Mouse (Mus musculus) heart, adult 2 months (tissue): ENCODE measurements around the gene Xaf1. TPM values are rescaled to one million over a fixed set of nuclear protein-coding genes. Genes with fewer than 3 reads are reported as not detected.

Source experiments
- DNase-seq, 2 experiments: peaks; one replicate each; pipeline ENCODE4 v3.0.0; 2021
- H3K27ac ChIP-seq: fragments of 200-600 bp; 2 replicates; pipeline ENCODE4 v1.8.1; 2022
- H3K27me3 ChIP-seq: fragments of 200-500 bp; 2 replicates; pipeline ENCODE4 v1.6.1; 2012; ENCODE audit warnings: mild to moderate bottlenecking, low read length, inconsistent platforms, mixed read lengths; ENCODE audit not compliant: control insufficient read depth, insufficient read depth
- H3K36me3 ChIP-seq: fragments of 200-500 bp; 2 replicates; pipeline ENCODE4 v1.6.1; 2012; ENCODE audit warnings: low read length, inconsistent platforms; ENCODE audit not compliant: control insufficient read depth, insufficient read depth
- H3K4me1 ChIP-seq: fragments of 200-500 bp; 2 replicates; pipeline ENCODE4 v1.6.1; 2011; ENCODE audit warnings: low read length; ENCODE audit not compliant: control insufficient read depth, insufficient read depth
- H3K4me3 ChIP-seq: fragments of 200-600 bp; 2 replicates; pipeline ENCODE4 v1.8.1; 2022
- H3K79me2 ChIP-seq: fragments of 200-500 bp; replicated peaks from 2 replicates; pipeline ENCODE4 v1.6.1; 2012; ENCODE audit warnings: mild to moderate bottlenecking, inconsistent platforms, low read length, moderate library complexity, mixed read lengths; ENCODE audit not compliant: control insufficient read depth, insufficient read depth
- H3K9ac ChIP-seq: fragments of 200-500 bp; 2 replicates; pipeline ENCODE4 v1.6.1; 2012; ENCODE audit warnings: low read depth, mild to moderate bottlenecking, control low read depth, inconsistent platforms, low read length, mixed read lengths
- CTCF ChIP-seq: fragments of 200-600 bp; IDR thresholded peaks from 2 replicates; pipeline ENCODE4 v1.8.1; 2022; ENCODE audit warnings: antibody characterized with exemption, mild to moderate bottlenecking, moderate library complexity
- EP300 ChIP-seq: fragments of 200-500 bp; IDR thresholded peaks from 2 replicates; pipeline ENCODE4 v1.6.1; 2011; ENCODE audit warnings: low read depth, low read length, control low read depth; ENCODE audit not compliant: insufficient read depth
- POLR2A ChIP-seq: fragments of 200-500 bp; IDR thresholded peaks from 2 replicates; pipeline ENCODE4 v1.6.1; 2011; ENCODE audit warnings: mild to moderate bottlenecking, low read depth, low read length, control low read depth; ENCODE audit not compliant: insufficient read depth
- WGBS: fragments of 180-500 bp; shearing (Covaris S2); methylation state at CpG from one replicate; pipeline ENCODE4 v1.1.7; 2018; 5-methylcytosine and 5-hydroxymethylcytosine counted together
- intact Hi-C: fragments of 180-260 bp; cut with DNase I; formaldehyde crosslinking; loops from one replicate; pipeline ENCODE4 v1.15.1; 2025
- long read RNA-seq: library from polyadenylated mRNA; stranded (forward); transcript quantifications from one replicate; pipeline ENCODE4 v2.0.0, GENCODE M21; 2021
- polyA plus RNA-seq: library from polyadenylated mRNA; depleted of rRNA; stranded (reverse); fragments of >200 nt; gene quantifications from 2 replicates; pipeline ENCODE4 v1.2.3, GENCODE M21; 2012; rRNA removed
- total RNA-seq, 2 experiments: library from RNA; stranded (reverse); gene quantifications; 2 replicates each; pipeline ENCODE4 v1.2.3; 2021

Xaf1 gene
- total RNA-seq: 10 to 100 TPM in 1 of 2 experiments, 1 to 10 TPM in 1; 9.7 to 10.6 TPM
- polyA plus RNA-seq: 21.8 and 52.4 TPM in 2 replicates
- long read RNA-seq, partial matches to known transcripts: 6 of 9 reads
- long read RNA-seq, other reads (novel, unspliced or antisense): 2 of 9 reads

DNA sequence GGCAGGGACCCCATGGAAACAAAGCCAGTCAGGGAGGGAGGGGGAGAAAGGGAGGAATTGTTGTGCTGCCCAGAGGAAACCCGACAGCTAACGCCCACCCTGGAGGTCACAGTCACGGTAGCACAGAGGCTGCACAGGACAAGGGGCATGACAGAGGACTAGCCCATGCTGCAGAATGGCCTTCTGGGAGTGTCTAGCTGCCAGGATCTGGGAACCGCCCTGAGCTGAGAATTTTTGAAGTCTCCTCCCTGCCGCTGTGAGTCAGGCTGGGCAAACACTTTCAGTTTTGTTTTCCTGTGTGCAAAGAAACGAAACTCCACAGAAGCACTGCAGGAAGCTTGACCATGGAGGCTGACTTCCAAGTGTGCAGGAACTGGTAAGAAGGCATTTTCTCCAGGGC is at the start of gene Xaf1:
TSS of gene Xaf1 (plus strand) at position 296 of the 400 bp plus-strand sequence.
- no peaks in the 10 kb centered on the region for H3K27me3 ChIP-seq
- DNase-seq: peak; percentile 78 to 86
- H3K4me3 ChIP-seq: peak within 1 kb of the TSS; percentile 60
- intact Hi-C loops: loop anchor here (5.0 kb wide), 1 partner anchor 84 kb away; the partner anchor contains the start of gene Med31
- peaks cover 15% of the 10 kb centered on the region for H3K36me3 ChIP-seq
- peak within 1 kb of the TSS; percentile 76 for H3K27ac ChIP-seq
- WGBS: 5% methylated on average over 6 of the region's 6 CpGs
- peak within 1 kb of the TSS; percentile 65 for H3K9ac ChIP-seq
- peaks cover 13% of the 10 kb centered on the region for H3K4me1 ChIP-seq
- no peaks in the 10 kb centered on the region for H3K79me2 ChIP-seq
- TF ChIP-seq CTCF (no peak), EP300 (peak; percentile 96), POLR2A (peak; percentile 93)

DNA sequence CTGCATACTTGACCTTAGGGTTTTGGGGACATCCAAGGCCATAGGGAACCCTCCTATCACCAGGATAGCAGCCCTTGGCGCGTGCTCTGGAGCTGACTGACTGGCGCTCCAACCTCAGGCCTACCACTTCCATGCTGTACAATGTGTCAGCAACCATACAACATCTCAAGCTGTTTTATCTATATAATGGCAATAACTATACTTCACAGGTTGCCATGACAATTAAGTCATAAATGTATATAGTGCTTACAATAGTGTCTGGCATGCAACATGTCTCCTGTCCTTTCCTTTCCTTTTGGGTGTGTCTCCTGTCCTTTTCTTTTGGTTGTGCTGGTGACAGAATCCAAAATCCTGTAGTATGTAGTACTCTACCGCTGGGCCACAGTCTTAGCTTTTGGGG is 45.8 kb upstream of the Xaf1 start:
- H3K4me1 ChIP-seq: no peaks in the 10 kb centered on the region
- intact Hi-C loops: no loop called here
- H3K4me3 ChIP-seq: no peak overlapping the region
- no peak overlapping the region for H3K27ac ChIP-seq
- no peak for DNase-seq
- TF ChIP-seq EP300 (no peak), POLR2A (no peak), CTCF (no peak)
- 91% methylated on average over 4 of the region's 4 CpGs for WGBS
- no peaks in the 10 kb centered on the region for H3K36me3 ChIP-seq
- no peaks in the 10 kb centered on the region for H3K27me3 ChIP-seq
- no peak overlapping the region for H3K9ac ChIP-seq
- H3K79me2 ChIP-seq: no peaks in the 10 kb centered on the region

DNA sequence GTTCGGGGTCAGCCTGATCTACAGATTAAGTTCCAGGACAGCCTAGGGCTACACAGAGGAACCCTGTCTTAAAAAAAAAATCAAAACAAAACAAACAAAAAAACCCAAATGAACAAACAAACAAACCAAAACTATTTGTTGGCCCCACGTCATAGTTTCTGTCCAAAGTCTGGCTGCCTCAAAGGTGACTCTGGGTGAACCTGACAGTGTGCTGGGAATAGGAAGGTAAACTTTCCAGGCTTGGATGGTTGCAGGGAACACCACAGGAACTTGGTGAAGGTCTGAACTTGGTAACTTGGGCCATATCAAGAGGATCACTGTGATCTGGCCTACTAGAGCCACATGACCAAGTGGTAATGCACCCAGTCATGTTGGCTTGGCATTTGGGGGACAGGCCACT is 45.0 kb upstream of the Xaf1 start:
- no peaks in the 10 kb centered on the region for H3K79me2 ChIP-seq
- intact Hi-C loops: no loop called here
- H3K27me3 ChIP-seq: no peaks in the 10 kb centered on the region
- no peak overlapping the region for H3K9ac ChIP-seq
- no peak for DNase-seq
- H3K4me1 ChIP-seq: no peaks in the 10 kb centered on the region
- TF ChIP-seq POLR2A: no peak
- no peak for TF ChIP-seq EP300
- no peak for TF ChIP-seq CTCF
- 62% methylated on average over 2 of the region's 2 CpGs for WGBS
- H3K36me3 ChIP-seq: no peaks in the 10 kb centered on the region
- H3K27ac ChIP-seq: no peak overlapping the region
- no peak overlapping the region for H3K4me3 ChIP-seq

DNA sequence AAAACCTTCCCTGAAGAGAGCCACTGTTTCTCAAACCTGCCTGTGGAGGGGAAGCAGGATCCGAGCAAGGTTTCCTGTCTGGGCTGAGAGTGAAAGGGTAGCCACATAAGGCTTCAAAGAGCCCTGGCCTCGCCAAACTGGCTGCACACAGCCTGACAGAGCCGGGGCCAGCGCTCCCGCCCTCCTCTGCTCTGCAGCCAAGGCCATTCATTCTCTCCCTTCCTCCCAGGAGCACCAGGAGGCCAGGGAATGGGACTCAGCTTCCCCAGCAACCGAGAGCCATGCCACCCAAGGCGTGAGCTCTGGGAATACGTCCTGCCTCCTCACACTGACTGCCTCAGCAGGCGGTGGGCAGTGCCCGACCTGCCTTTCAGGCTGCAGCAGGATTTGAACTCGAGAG is 35.9 kb upstream of the Xaf1 start:
- Histone ChIP-seq H3K27me3 (peaks cover 1% of the 10 kb centered on the region; the same call in 1 of the 2 replicates), H3K9ac (no peak overlapping the region), H3K27ac (no peak overlapping the region), H3K4me3 (no peak overlapping the region), H3K4me1 (peaks cover 2% of the 10 kb centered on the region; the same call in 1 of the 2 replicates), H3K36me3 (no peaks in the 10 kb centered on the region), H3K79me2 (no peaks in the 10 kb centered on the region)
- TF ChIP-seq EP300: no peak
- TF ChIP-seq CTCF: no peak
- no peak for TF ChIP-seq POLR2A
- intact Hi-C loops: no loop called here
- DNase-seq: peak in 1 of 2 experiments; percentile 9
- 15% methylated on average over 11 of the region's 11 CpGs for WGBS

DNA sequence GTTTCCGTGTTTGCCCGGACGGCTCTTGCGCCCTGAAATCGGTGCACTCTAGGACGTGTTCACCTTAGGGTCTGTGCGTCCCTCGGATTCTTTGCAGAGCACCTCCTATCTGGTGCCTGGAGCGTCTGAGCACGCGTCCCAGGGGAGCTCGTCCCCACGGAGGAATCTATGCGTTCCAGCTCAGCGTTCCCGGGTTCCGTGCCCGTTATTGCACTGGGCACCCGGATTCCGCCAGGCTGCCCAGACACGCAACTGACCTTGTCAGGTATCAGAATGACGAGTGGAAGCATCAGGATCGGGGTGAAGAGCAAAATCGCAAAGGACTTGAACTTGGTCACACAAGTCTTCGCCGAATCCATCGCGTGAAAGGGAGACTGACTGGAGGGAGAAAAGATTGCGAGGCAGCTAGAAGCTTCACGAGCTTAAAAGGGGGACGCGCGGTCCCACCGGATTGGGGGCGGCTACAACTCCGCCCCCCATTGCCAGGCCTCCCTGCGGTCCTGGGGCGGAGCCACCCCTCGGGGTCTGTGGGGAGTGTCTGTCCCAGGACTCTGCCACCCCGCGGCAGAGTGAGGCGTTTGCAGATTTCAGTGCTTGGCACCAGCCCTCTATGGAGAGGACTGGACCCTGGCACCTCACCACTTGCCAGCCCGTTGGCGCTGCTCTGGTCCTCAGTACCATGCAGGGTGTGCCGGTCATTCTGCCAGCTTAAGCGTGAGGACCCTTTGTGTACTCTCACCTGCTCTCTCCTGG is 35.0 kb upstream of the Xaf1 start:
- intact Hi-C loops: no loop called here
- H3K9ac ChIP-seq: peak overlapping the region; percentile 20
- no peaks in the 10 kb centered on the region for H3K79me2 ChIP-seq
- no peak overlapping the region for H3K27ac ChIP-seq
- peak; percentile 37 to 39 for DNase-seq
- TF ChIP-seq EP300 (no peak), CTCF (peak; percentile 61), POLR2A (no peak)
- H3K27me3 ChIP-seq: peaks cover 1% of the 10 kb centered on the region; the same call in 1 of the 2 replicates
- peak overlapping the region; percentile 45 for H3K4me3 ChIP-seq
- H3K36me3 ChIP-seq: no peaks in the 10 kb centered on the region
- WGBS: 1% methylated on average over 46 of the region's 46 CpGs
- peaks cover 2% of the 10 kb centered on the region; the same call in 1 of the 2 replicates for H3K4me1 ChIP-seq
